Mouse (Mus musculus) ES-Bruce4 (cell line): ENCODE data around the gene Psmg1. TPM values are rescaled to one million over a fixed set of nuclear protein-coding genes. Genes with fewer than 3 reads are reported as not detected.

Experiments
- H3K27ac ChIP-seq: 2 replicates; pipeline ENCODE4 v1.5.1; 2012; ENCODE audit warnings: low read length, inconsistent platforms; ENCODE audit not compliant: insufficient read depth
- H3K27me3 ChIP-seq: 2 replicates; pipeline ENCODE4 v1.6.1; 2012; ENCODE audit warnings: mild to moderate bottlenecking, low read length, inconsistent platforms; ENCODE audit not compliant: control insufficient read depth, poor library complexity, insufficient read depth, severe bottlenecking
- H3K36me3 ChIP-seq: 2 replicates; pipeline ENCODE4 v1.6.1; 2012; ENCODE audit warnings: inconsistent platforms, mild to moderate bottlenecking, low read length, moderate library complexity; ENCODE audit not compliant: control insufficient read depth, poor library complexity, insufficient read depth, severe bottlenecking
- H3K4me1 ChIP-seq: one replicate; pipeline ENCODE4 v1.8.1; 2011; ENCODE audit warnings: low read length; ENCODE audit not compliant: control insufficient read depth, insufficient read depth
- H3K4me3 ChIP-seq: 2 replicates; pipeline ENCODE4 v1.5.1; 2011; ENCODE audit warnings: low read depth, mild to moderate bottlenecking, low read length
- H3K9ac ChIP-seq: 2 replicates; pipeline ENCODE4 v1.6.1; 2012; ENCODE audit warnings: low read depth, mild to moderate bottlenecking, inconsistent platforms; ENCODE audit not compliant: poor library complexity, severe bottlenecking
- H3K9me3 ChIP-seq: replicated peaks from 2 replicates; pipeline ENCODE4 v1.6.1; 2012; ENCODE audit warnings: mild to moderate bottlenecking, low read length, inconsistent platforms; ENCODE audit not compliant: control insufficient read depth, poor library complexity, insufficient read depth, severe bottlenecking
- CTCF ChIP-seq: IDR thresholded peaks from one replicate; pipeline ENCODE4 v1.8.1; 2011; ENCODE audit warnings: low read depth, low read length
- EP300 ChIP-seq: IDR thresholded peaks from 2 replicates; pipeline ENCODE4 v1.6.1; 2011; ENCODE audit warnings: low read depth, low read length; ENCODE audit not compliant: insufficient read depth
- POLR2A ChIP-seq: IDR thresholded peaks from one replicate; pipeline ENCODE4 v1.8.1; 2011; ENCODE audit warnings: low read length; ENCODE audit not compliant: insufficient read depth
- polyA plus RNA-seq: library from polyadenylated mRNA; stranded (reverse); fragments of >200 nt; gene quantifications from 2 replicates; pipeline ENCODE4 v1.2.4, GENCODE M21; 2011; ENCODE audit warnings: low read depth; ENCODE audit not compliant: missing spikeins, insufficient read depth, insufficient read length

Gene Psmg1
- polyA plus RNA-seq, 1 experiment, result 94.9 TPM

DNA sequence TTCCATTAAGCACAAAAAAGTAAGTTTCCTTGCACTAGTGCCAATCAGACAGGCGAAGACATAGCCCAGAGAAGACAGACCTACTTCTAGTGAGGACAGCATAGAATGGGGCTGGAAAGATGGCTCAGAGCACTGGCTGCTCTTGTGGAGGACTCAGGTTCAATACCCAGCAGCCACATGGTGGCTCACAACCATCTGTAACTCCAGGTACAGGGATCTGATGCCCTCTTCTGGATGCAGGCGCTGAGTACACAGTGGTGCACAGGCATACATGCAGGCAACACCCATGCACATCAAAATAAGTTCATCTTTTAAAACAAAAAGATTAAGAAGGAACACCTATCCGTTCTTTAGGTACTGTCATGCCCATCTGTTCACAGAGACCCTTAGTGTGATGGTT is 36.4 kb downstream of the Psmg1 start:
- Histone ChIP-seq H3K4me3 (no peak overlapping the region), H3K27me3 (no peaks in the 10 kb centered on the region), H3K4me1 (no peaks in the 10 kb centered on the region), H3K36me3 (no peaks in the 10 kb centered on the region), H3K9ac (no peak overlapping the region), H3K9me3 (0 out of 2 replicates have a peak, but pooled peaks cover 2% of the 10 kb centered on the region), H3K27ac (no peak overlapping the region)
- no peak for TF ChIP-seq EP300
- TF ChIP-seq POLR2A, result no peak
- peak; percentile 40 for TF ChIP-seq CTCF

DNA sequence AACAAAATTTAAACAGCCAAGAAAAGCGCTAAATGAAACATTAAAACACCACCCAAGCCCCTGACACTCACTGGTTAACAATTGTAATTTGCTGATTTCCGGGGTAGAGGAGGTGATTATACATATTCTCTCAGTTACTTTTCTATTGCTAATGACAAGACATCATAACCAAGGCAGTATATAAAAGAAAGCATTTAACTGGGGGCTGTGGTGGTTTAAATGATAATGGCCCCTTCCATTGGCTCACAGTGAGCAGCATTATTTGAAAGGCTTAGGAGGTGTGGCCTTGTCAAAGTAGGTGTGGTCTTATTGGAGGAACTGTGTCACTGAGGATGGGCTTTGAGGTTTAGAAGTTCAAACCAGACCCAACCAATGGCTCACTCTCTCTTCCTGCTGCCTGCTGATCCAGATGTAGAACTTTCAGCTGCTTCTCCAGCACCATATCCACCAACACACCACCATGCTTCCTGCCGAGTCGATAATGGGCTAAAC is 37.6 kb downstream of the Psmg1 start:
- H3K9ac ChIP-seq, result no peak overlapping the region
- no peaks in the 10 kb centered on the region for H3K27me3 ChIP-seq
- H3K4me1 ChIP-seq, result no peaks in the 10 kb centered on the region
- H3K27ac ChIP-seq, result no peak overlapping the region
- 0 out of 2 replicates have a peak, but pooled peaks cover 2% of the 10 kb centered on the region for H3K9me3 ChIP-seq
- H3K36me3 ChIP-seq, result no peaks in the 10 kb centered on the region
- H3K4me3 ChIP-seq, result no peak overlapping the region
- TF ChIP-seq POLR2A (no peak), EP300 (no peak), CTCF (no peak)

DNA sequence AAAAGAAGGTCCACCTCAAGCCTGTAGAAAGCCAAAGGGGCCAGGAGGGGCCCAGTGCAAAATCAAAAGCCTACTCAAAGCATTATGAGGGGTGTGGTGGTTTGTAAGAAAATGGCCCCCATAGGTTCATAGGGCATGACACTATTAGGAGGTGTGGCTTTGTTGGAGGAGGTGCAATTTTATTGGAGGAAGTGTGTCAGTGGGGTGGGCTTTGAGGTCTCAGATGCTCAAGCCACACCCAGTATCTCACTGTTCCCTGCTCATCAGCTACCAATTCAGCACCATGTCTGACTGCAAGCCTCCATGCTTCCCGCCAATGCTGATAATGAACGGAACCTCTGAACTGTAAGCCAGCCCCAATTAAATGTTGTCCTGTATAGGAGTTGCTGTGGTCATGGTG is 39.3 kb downstream of the Psmg1 start:
- no peak overlapping the region for H3K4me3 ChIP-seq
- H3K9ac ChIP-seq, result no peak overlapping the region
- no peaks in the 10 kb centered on the region for H3K4me1 ChIP-seq
- no peaks in the 10 kb centered on the region for H3K27me3 ChIP-seq
- TF ChIP-seq EP300, result no peak
- no peak for TF ChIP-seq POLR2A
- no peak for TF ChIP-seq CTCF
- H3K36me3 ChIP-seq, result no peaks in the 10 kb centered on the region
- H3K27ac ChIP-seq, result no peak overlapping the region
- H3K9me3 ChIP-seq, result 0 out of 2 replicates have a peak, but pooled peaks cover 2% of the 10 kb centered on the region

DNA sequence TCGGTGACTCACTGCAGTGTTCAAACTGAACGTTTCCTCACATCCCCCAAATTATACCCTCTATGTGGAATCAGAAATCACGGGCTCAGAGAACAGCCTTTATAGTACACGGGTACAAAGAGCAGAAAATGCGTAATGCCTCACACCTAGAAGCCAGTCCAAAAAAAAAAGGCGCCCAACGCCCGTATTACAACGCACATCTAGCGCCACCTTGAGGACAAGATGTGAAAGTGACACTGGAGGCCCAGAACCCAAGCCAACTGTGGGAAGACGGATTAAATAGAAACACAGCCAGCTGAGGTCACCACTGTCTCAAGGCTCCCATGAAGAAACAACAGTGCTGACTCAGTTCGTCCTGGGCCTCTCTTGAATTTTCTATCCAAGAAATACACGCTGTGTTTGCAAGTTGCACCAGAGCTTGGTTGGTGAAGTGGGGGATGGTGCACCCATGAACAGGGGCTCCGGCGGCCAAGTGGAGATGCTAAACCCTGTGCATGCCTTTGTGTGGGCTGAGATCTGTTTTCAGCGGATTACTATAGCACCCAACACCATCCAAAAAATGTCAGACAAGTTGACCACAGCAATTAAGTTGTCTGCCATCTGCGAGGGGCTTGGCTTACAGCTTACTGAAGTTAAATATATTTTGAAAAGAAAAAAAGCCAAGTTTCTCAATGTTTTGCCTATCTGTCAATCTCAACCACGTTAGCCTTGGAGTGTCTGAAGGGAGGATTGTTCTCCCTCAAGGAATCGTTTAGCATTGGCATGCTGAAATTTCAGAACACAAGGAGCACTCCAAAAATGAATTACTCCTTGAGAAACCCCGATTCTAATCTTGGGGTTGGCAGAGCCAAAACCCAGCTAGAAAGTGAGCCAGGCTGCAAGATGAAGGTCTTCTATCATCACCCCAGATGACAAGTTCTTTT is 45.1 kb downstream of the Psmg1 start:
- H3K27me3 ChIP-seq, result no peaks in the 10 kb centered on the region
- H3K27ac ChIP-seq, result no peak overlapping the region
- no peak overlapping the region for H3K9ac ChIP-seq
- H3K9me3 ChIP-seq, result no peaks in the 10 kb centered on the region
- no peak overlapping the region for H3K4me3 ChIP-seq
- H3K4me1 ChIP-seq, result no peaks in the 10 kb centered on the region
- TF ChIP-seq CTCF (peak; percentile 84), EP300 (no peak), POLR2A (no peak)
- no peaks in the 10 kb centered on the region for H3K36me3 ChIP-seq

DNA sequence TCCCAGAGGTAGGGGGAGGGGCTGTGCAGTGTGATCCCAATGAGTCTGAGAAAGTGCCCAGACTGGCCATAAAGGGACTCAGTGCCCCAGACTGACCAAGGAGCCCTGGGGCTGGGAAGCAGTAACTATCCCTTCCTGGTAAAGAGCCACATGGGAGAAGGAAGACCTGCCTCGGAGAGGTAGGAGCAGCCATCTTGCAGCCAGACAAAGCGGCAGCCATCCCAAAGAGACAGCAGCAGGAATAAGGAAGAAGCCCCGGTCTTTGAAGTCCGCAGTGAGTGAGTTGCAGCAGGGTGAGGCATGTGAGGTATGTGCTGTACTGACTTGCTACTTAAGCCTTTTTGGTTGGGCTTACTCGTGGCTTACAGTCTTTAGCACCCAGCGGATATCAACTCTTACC is 47.6 kb downstream of the Psmg1 start:
- H3K9ac ChIP-seq, result no peak overlapping the region
- H3K9me3 ChIP-seq, result no peaks in the 10 kb centered on the region
- no peak overlapping the region for H3K27ac ChIP-seq
- H3K27me3 ChIP-seq, result no peaks in the 10 kb centered on the region
- TF ChIP-seq POLR2A (no peak), EP300 (no peak), CTCF (no peak)
- H3K4me1 ChIP-seq, result no peaks in the 10 kb centered on the region
- H3K36me3 ChIP-seq, result no peaks in the 10 kb centered on the region
- H3K4me3 ChIP-seq, result no peak overlapping the region

DNA sequence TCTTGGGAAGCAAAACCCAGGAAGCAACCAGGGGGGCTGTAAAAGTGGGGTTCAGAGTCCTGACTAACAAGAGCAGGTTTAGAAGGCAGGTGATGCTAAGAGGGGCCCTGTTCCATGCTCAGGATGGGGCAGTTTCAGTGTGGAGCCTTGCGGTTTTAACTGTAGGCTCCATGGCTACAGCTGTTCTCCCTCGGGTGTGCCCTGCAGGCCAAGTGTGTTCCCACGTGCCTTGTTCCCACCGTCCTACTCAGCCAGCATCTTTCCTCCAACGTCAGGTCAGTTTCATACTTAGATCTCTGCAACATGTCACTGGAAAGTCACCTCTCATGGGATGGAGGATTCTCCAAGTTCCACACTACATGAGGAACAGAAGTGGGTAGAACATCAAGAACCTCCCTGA is 49.2 kb downstream of the Psmg1 start:
- Histone ChIP-seq H3K9ac (no peak overlapping the region), H3K36me3 (no peaks in the 10 kb centered on the region), H3K4me1 (no peaks in the 10 kb centered on the region), H3K9me3 (no peaks in the 10 kb centered on the region; the same call in 1 of the 2 replicates), H3K27me3 (no peaks in the 10 kb centered on the region), H3K4me3 (no peak overlapping the region), H3K27ac (no peak overlapping the region)
- no peak for TF ChIP-seq EP300
